Mouse (Mus musculus) T-helper 2 cell (primary cell): Measurements from ENCODE around the gene Ddah2.

Experiments
- in situ Hi-C: fragments of 300-600 bp; cut with MboI, MseI; formaldehyde crosslinking; loops from one replicate; pipeline ENCODE4 v1.15.1; 2025; ENCODE audit warnings: high pct_unique_total_duplicates

Ddah2 gene

GRCm38 (mm10) chr17:35026206-35026605 lies 32.6 kb upstream of the Ddah2 start:
- in situ Hi-C loops = no loop called here

GRCm38 (mm10) chr17:35027277-35028068 lies 31.4 kb upstream of the Ddah2 start, which contains the start of gene Sapcd1:
TSS of gene Sapcd1 (minus strand) at chr17:35028016.
- in situ Hi-C loops = no loop called here

DNA sequence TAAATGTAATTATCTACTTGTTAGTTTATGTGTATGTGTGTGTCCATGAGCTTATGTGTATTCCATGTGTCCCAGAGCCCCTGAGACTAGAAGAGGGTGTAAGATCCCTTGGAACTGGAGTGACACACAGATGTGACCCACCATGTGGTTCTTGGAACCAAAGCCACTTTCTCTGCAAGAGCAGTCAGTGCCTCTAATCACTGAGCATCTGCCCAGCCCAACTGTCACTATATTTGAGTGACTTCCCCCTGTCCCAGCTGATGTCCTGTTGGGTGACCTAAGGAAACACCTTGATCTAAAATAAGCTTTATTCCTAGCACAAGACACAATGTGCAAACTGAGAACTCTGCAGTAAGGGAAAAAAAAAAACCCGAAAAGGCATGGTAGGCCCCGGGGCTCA lies 30.5 kb upstream of the Ddah2 start:
- in situ Hi-C loops = no loop called here

DNA sequence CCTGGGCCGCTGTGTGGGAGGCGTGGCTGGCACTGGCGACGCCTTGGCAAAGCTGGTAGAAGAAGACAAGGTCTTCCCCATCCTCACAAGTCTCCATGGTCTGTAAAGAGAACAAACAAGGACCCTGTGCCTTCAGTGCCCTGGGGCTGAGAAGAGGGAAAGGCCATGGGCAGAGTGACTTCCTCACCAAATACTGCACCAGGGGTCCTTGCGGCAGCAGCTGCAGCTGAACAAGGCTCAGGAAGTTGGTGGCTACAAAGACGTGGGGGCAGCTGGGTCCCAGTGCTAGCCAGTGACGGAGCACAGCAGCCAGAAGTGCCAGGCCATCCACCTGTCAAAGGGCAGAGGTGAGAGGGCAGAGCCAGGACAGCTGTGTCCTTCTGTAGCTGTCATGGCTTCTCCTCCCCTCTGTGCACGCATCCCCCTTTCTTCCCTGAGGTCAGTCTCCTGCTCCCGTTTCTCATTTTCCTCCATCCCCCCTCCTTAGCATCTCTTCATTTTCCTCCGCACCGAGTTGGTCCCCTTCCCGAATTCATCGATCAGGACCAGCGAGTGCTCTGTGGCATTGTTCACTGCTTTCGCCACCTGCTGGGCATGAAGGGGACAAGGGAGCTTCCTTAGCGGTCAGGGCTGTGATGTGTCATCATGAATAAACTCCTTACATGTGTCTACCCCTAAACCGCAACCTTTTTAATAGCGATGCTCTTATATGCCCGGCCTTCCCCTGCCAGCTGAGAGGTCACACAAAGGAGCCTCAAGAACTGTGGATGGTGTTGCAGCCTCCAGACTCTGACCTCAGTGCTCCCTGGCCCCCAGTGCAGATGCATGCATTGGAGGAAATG lies 28.9 kb upstream of the Ddah2 start:
- in situ Hi-C loops = loop anchor here (5.0 kb wide), 1 partner anchor 72 kb away; no protein-coding TSS in a partner anchor

DNA sequence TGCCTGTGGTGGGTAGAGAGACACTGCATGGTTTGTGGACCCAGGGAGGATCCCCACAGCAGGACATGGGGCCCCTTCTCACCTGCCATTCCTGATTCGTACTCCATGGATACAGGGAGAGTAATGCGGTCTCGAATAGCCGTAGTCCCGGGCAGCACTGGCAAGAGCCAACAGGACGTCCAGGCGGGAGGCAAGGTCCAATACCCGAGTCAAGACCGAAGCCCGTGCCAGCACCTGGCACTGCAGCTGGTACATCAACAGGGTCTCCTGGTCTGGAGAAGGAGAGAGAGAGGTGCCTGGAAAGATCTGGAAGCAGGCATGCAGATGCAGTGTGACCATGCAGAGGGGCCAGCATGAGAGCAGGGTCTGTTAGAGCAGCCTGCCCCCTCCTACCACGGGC lies 27.6 kb upstream of the Ddah2 start:
- in situ Hi-C loops = loop anchor here (5.0 kb wide), 1 partner anchor 71 kb away; no protein-coding TSS in a partner anchor

DNA sequence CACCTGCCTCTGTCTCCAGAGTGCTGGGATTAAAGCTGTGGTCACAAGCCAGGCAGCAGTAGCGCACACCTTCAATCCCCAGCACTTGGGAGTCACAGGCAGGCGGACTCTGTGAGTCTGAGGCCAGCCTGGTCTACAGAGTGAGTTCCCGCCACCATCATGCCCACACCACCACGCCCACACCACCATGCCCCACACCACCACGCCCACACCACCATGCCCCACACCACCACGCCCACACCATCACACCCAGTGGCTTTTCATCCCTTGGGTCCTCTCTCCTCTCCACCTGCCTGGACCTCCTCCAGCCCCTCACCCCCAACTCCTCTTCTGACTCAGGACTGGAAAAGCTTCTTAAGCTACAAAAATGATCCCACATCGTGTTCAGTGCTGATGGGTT lies 27.0 kb upstream of the Ddah2 start:
- in situ Hi-C loops = loop anchor here (5.0 kb wide), 1 partner anchor 70 kb away; no protein-coding TSS in a partner anchor

DNA sequence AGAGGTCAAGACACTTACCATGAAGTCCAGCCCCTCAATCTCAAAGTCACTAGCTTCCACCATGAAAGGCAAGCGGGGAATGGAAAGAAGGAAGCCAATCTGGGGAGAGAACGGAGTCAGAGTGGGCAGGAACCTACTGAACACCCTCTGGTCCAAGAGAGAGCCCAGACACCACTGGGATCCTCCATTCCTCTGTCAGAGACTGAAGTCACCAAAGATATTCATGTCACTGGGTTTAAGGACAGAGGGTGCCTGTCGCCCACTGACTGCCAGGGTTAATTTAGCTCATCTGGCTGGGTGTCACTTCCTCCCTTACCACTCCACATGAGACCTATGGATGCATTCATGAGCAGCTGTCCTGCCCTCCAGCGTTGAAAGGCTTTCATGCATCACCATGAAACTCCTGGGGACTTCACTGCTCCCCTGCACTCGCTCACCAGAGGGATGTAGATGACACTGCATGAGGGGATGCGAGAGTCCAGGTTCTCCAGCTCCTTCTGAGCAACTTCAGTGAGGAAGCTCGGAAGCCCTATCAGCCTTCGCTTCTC lies 26.4 kb upstream of the Ddah2 start:
- in situ Hi-C loops = loop anchor here (5.0 kb wide), 1 partner anchor 70 kb away; no protein-coding TSS in a partner anchor

GRCm38 (mm10) chr17:35033703-35034102 lies 25.1 kb upstream of the Ddah2 start:
- in situ Hi-C loops = loop anchor here (5.0 kb wide), 1 partner anchor 69 kb away; no protein-coding TSS in a partner anchor

DNA sequence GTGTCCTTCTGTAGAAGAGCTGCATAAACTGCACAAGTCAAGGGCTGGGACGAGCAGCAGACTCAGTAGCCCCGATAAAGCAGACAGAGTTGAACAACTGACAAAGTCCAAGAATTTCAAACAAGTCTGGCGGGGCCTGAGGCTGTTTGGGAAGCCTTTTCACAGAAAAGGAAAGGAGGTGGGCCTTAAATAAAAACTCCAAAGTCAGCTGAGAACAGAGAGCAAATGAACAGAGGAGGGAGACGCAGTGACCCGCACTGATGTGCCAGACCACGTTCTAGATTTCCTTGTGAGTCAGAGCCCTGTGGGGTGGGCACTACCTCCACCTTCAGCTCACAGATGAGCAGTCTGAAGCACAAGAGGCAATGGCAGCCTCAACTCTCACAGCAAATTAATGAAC lies 23.9 kb upstream of the Ddah2 start:
- in situ Hi-C loops = loop anchor here (5.0 kb wide), 1 partner anchor 67 kb away; no protein-coding TSS in a partner anchor

GRCm38 (mm10) chr17:35039121-35039873 lies 19.5 kb upstream of the Ddah2 start:
- in situ Hi-C loops = no loop called here

DNA sequence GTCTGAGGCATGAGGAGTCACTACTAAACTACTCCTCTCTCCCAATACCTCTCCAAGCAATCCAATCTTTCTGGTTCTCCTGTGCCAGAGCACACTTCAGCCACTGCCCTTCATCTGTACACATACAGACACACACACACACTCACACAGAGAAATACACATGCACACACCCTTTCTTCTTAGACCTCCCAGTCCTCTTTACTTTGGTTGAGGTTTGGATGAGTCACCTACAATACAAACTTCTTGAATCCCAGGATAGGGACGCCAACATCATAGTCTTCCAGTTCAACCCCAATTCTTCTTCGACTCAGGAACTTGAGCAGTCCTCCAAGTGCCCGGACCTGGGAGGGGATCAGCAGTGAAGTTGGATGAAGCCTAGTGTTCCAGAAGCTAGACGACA lies 15.0 kb upstream of the Ddah2 start:
- in situ Hi-C loops = no loop called here

- in situ Hi-C loops = no loop called here
These were observed 13.7 kb upstream of the Ddah2 start for GRCm38 (mm10) chr17:35044904-35045806.

- in situ Hi-C loops = no loop called here
These were observed 12.8 kb upstream of the Ddah2 start for GRCm38 (mm10) chr17:35045807-35046680.

GRCm38 (mm10) chr17:35046681-35047455 lies 12.0 kb upstream of the Ddah2 start, which contains the start of gene Msh5:
TSS of gene Msh5 (minus strand) at chr17:35046745.
- in situ Hi-C loops = no loop called here

DNA sequence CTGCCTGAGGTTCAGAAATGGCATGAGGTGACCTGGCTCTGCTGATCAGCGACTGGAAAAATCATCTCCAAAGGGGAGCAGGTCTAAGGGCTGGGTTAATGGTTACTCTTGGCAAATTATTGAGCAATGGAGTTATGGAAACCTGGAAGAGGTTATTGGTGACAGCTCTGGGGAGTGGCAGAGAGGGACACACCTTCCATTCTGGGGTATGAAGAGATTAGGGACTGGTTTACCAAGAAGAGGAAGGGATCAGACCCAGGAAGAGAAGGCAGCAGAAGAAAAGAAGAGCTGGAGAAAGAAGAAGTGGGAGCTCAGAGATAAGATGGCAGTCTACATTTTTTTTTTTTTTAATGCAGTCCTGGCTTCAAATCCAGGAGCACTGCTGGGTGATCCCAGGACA lies 11.1 kb upstream of the Ddah2 start:
- in situ Hi-C loops = no loop called here

DNA sequence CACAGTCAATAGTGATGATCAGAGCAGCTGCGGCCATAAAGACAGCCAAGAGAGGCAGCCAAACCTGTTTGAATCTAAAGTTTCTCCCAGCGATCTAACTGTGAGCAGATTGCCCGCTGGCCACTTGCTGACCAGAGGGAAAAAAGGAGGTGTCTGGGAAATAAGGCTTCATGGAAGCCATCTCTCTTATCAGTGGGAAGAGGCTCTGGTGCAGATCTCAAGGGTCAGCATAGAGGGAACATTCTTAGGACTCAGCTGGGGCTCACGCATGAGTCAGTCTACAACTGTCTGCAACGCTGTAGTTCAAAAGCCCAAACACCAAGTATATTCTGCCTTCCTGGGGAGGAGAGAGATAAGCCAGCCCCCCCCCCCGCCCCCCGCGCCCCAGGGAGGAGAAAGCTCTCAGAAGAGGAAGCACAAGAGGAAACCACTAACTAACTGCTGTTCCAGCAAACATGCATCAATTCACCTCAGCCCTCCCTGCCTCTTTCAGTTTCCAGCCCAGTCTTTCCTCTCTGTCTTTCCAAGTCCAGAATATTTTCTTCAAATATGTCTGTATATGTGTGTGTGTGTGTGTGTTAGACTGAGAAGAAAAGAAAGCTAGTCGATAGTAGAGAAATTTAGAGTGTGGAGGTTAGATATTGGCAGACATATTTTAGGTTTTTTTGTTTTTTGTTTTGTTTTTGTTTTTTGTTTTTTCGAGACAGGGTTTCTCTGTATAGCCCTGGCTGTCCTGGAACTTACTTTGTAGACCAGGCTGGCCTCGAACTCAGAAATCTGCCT lies 10.5 kb upstream of the Ddah2 start:
- in situ Hi-C loops = no loop called here

DNA sequence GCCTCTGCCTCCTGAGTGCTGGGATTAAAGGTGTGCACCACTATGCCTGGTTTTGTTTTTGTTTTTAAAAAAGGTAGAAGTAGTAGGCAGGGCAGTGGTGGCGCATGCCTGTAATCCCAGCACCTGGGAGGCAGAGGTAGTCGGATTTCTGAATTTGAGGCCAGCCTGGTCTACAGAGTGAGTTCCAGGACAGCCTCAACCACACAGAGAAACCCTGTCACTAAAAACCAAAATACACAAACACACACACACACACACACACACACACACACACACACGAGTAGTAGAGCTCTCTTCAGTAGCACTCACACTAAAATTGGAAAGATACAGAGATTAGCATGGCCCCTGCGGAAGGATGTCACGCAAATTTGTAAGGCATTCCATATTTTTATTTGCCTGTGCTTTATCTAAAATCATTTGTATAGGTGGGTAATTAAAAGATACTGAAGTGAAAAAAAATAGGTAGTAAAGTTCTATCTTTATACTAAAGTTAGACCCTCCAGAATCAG lies 9.8 kb upstream of the Ddah2 start:
- in situ Hi-C loops = no loop called here
